Mouse (Mus musculus) left cerebral cortex, adult 2 months (tissue): ENCODE measurements around the gene Lats1. TPM values are rescaled to one million over a fixed set of nuclear protein-coding genes. Genes with fewer than 3 reads are reported as not detected.

Experiments
- DNase-seq, 2 experiments: peaks; one replicate each; pipeline ENCODE4 v3.0.0; 2021 to 2022; ENCODE audit warnings: low spot score in 2 of 2, mixed read lengths in 1 of 2; ENCODE audit errors: extremely low spot score in 1 of 2
- H3K27ac ChIP-seq: fragments of 200-600 bp; 2 replicates; pipeline ENCODE4 v1.8.1; 2022
- H3K4me3 ChIP-seq: fragments of 200-600 bp; 2 replicates; pipeline ENCODE4 v1.8.1; 2022
- CTCF ChIP-seq: fragments of 200-600 bp; IDR thresholded peaks from 2 replicates; pipeline ENCODE4 v1.8.1; 2022; ENCODE audit warnings: antibody characterized with exemption, mild to moderate bottlenecking, moderate library complexity
- intact Hi-C: fragments of 180-260 bp; cut with DNase I; formaldehyde crosslinking; loops from one replicate; pipeline ENCODE4 v1.15.1; 2025
- total RNA-seq, 2 experiments: library from RNA; stranded (reverse); gene quantifications; 2 replicates each; pipeline ENCODE4 v1.2.3; 2021

Lats1 gene
- total RNA-seq, 2 experiments from 2014 or later: 31.9 to 32.0 TPM

GRCm38 (mm10) chr10:7681343-7682025, 470 bp downstream of the Lats1 start:
- H3K27ac ChIP-seq: peak overlapping the region; percentile 98
- DNase-seq: peak; percentile 49 to 61
- peak overlapping the region; percentile 93 for H3K4me3 ChIP-seq
- TF ChIP-seq CTCF: peak; percentile 36
- intact Hi-C loops: loop anchor here (1.0 kb wide), 1 partner anchor 18 kb away; no protein-coding TSS in a partner anchor

GRCm38 (mm10) chr10:7682249-7682648, 1.2 kb downstream of the Lats1 start:
- intact Hi-C loops: no loop called here
- Histone ChIP-seq H3K4me3 (peak overlapping the region; percentile 93), H3K27ac (no peak overlapping the region; the same call in 1 of the 2 replicates)
- TF ChIP-seq CTCF: no peak
- no peak for DNase-seq

- DNase-seq: no peak
- TF ChIP-seq CTCF: no peak
- H3K27ac ChIP-seq: no peak overlapping the region
- H3K4me3 ChIP-seq: no peak overlapping the region
- intact Hi-C loops: no loop called here
Observed at GRCm38 (mm10) chr10:7686902-7687301, 5.9 kb downstream of the Lats1 start.

- Histone ChIP-seq H3K27ac (no peak overlapping the region), H3K4me3 (no peak overlapping the region)
- TF ChIP-seq CTCF: no peak; the same call in none of the 2 replicates
- no peak for DNase-seq
- intact Hi-C loops: no loop called here
Observed at GRCm38 (mm10) chr10:7695286-7695685, 14.3 kb downstream of the Lats1 start.

GRCm38 (mm10) chr10:7700120-7700519, 19.1 kb downstream of the Lats1 start:
- intact Hi-C loops: no loop called here
- TF ChIP-seq CTCF: no peak
- Histone ChIP-seq H3K27ac (no peak overlapping the region), H3K4me3 (no peak overlapping the region)
- DNase-seq: no peak

- DNase-seq: no peak
- H3K27ac ChIP-seq: no peak overlapping the region
- no peak for TF ChIP-seq CTCF
- H3K4me3 ChIP-seq: no peak overlapping the region
- intact Hi-C loops: no loop called here
Observed at GRCm38 (mm10) chr10:7702586-7702985, 21.6 kb downstream of the Lats1 start.

- DNase-seq: no peak
- H3K4me3 ChIP-seq: no peak overlapping the region
- intact Hi-C loops: loop anchor here (5.0 kb wide), 1 partner anchor 57 kb away; no protein-coding TSS in a partner anchor
- no peak overlapping the region for H3K27ac ChIP-seq
- no peak for TF ChIP-seq CTCF
Observed at GRCm38 (mm10) chr10:7710121-7710520, 29.1 kb downstream of the Lats1 start.

- no peak overlapping the region for H3K4me3 ChIP-seq
- no peak for DNase-seq
- no peak for TF ChIP-seq CTCF
- no peak overlapping the region for H3K27ac ChIP-seq
- intact Hi-C loops: loop anchor here (5.0 kb wide), 1 partner anchor 55 kb away; no protein-coding TSS in a partner anchor
Observed at GRCm38 (mm10) chr10:7712506-7712905, 31.5 kb downstream of the Lats1 start.

- TF ChIP-seq CTCF: no peak
- Histone ChIP-seq H3K27ac (no peak overlapping the region), H3K4me3 (no peak overlapping the region)
- no peak for DNase-seq
- intact Hi-C loops: no loop called here
Observed at GRCm38 (mm10) chr10:7715056-7715455, 34.0 kb downstream of the Lats1 start.

GRCm38 (mm10) chr10:7725751-7726500, 44.9 kb downstream of the Lats1 start, which contains the start of gene Katna1:
Gene Katna1 (plus strand): TSS chr10:7726000.
- intact Hi-C loops: no loop called here
- peak within 1 kb of the TSS; percentile 37; the same call in 1 of the 2 replicates for H3K27ac ChIP-seq

GRCm38 (mm10) chr10:7726501-7726812, 45.4 kb downstream of the Lats1 start:
- peak overlapping the region; percentile 86 for H3K4me3 ChIP-seq
- intact Hi-C loops: no loop called here
- DNase-seq: no peak
- H3K27ac ChIP-seq: no peak overlapping the region; the same call in 1 of the 2 replicates
- no peak for TF ChIP-seq CTCF

More at GRCm38 (mm10) chr10:7725751-7726500, 44.9 kb downstream of the Lats1 start, which contains the start of gene Katna1:
- DNase-seq: peak; percentile 90 to 91
- no peak for TF ChIP-seq CTCF
- H3K4me3 ChIP-seq: peak within 1 kb of the TSS; percentile 86

GRCm38 (mm10) chr10:7727011-7727410, 46.0 kb downstream of the Lats1 start:
- Histone ChIP-seq H3K27ac (no peak overlapping the region), H3K4me3 (no peak overlapping the region; the same call in 1 of the 2 replicates)
- intact Hi-C loops: no loop called here
- no peak for TF ChIP-seq CTCF
- DNase-seq: no peak
